Mouse (Mus musculus) Muller cell, postnatal 12 days (primary cell): ENCODE measurements around the gene Mta1.

Experiments used
- DNase-seq: peaks from one replicate; pipeline ENCODE4 v3.0.0-alpha.2; 2015; ENCODE audit errors: inconsistent ontology term

The Mta1 gene

DNA sequence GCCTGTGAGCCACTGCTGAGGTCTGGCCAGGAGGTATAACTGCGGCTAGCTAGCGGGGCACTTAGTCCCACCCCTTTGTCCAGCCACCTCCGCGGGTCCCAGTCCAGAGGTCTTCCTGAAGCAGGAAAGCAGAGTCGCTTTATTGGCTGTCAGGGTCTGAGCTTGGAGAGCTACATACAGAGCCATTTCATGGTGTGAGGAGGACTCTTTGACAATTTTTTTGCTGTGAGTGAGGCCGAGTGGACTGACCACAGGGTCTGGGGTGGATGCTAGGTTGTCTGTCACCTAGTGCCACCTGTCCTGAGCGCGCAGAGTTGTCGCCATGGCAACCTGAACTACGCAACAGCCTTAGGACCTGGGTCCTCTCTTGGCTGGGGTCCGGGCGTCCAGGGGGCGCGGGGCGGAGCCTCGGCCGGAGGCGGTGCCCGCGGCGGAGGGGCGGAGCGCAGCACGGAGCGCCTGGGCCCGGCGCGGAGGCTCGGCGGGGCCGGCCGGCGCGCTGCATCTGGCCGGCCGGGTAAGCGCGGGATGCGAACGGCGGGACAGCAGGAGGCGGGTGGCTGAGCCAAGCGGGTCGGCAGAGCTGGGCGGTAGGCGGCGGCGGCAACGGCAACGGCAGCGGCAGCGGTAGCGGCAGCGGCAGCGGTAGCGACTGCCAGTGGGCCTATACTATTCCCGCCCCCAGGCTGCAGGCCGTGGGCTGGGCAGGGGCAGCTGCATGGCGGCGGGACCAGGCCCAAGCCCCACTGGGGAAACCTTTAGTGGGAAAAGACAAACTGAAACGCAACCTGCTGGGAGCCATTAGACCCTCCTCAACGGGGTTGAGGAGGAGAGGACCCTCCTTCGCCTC is 87.6 kb downstream of the Mta1 start, which contains the start of gene Tmem121:
Tmem121 (plus strand) TSS at position 489 of the 850 bp plus-strand sequence.
- peak; percentile 64 for DNase-seq

DNA sequence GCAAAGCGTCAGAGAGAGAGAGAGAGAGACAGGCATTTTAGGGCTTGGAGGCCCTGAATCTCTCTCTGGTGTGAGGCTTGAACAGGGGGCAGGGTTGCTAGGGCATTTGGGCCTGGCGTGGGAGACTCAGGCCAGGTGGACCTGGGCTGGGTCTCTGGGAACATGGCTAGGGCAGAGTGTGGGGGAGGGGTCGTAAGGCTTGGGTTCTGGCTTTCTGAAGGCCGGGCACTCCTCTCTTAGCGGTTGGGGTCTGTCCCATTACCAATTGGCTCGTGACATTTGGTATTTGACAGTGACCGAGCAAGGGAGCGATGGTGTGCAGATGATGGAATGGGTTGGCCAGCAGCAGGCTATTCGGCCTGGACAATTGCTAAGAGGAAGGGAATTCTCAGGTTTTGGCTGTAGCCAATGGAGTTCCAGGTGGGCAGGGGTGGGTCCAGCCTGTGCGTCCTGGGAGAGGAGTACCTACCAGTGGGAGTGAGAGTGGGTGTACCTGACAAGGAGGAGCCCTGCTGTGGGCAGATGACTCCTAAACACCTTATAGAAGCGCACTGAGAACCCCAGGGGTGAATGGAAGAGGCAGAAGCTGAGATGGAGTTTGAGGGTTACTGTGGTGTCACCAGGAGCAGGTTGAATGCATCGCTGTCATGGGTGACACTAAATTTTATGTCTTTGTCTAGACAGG is 88.4 kb downstream of the Mta1 start:
- DNase-seq: no peak
